16 mouse cellular contexts compared by ENCODE assay signal in genomic region chr15:55962093-55962492, GRCm38 (mm10).
"Had no signal": no experiment of that assay in that cellular context is flagged by ENCODE, and none has a peak within 500 bp of the region (broad histone marks: within the 10 kb centered on the region; RNA-seq: fewer than 3 reads in every experiment).

No protein-coding gene starts in this region.

- H3K27me3 ChIP-seq: neural tube, embryonic 13.5 days; neural tube, embryonic 15.5 days; stomach, embryonic 15.5 days had no signal

- H3K4me2 ChIP-seq: neural tube, embryonic 13.5 days; neural tube, embryonic 15.5 days; stomach, embryonic 15.5 days had no signal

- H3K4me3 ChIP-seq: neural tube, embryonic 13.5 days; neural tube, embryonic 15.5 days; stomach, embryonic 15.5 days had no signal

- DNase-seq: retina, postnatal 1 day; right cerebral cortex, adult 18-20 months; right cerebral cortex, postnatal 14 days; right cerebral cortex, postnatal 25 days; right cerebral cortex, postnatal 4 days; spleen, adult 18-20 months; thymus, adult 18-20 months; thymus, adult 2 months; thymus, postnatal 14 days; thymus, postnatal 25 days; thymus, postnatal 36 days; thymus, postnatal 4 days had no signal

- H3K36me3 ChIP-seq: neural tube, embryonic 13.5 days; neural tube, embryonic 15.5 days; stomach, embryonic 15.5 days had no signal

- H3K4me1 ChIP-seq: neural tube, embryonic 13.5 days; neural tube, embryonic 15.5 days; stomach, embryonic 15.5 days had no signal

- H3K9ac ChIP-seq: neural tube, embryonic 13.5 days; neural tube, embryonic 15.5 days; stomach, embryonic 15.5 days had no signal

- H3K27ac ChIP-seq: neural tube, embryonic 13.5 days; neural tube, embryonic 15.5 days; stomach, embryonic 15.5 days; stomach, postnatal 0 days had no signal

- H3K9me3 ChIP-seq: neural tube, embryonic 13.5 days; stomach, embryonic 15.5 days had no signal
